Mouse (Mus musculus): ENCODE data around the gene Cnmd. TPM values are rescaled to one million over a fixed set of nuclear protein-coding genes. Genes with fewer than 3 reads are reported as not detected.
A peak's percentile ranks its signal among the peaks of the same experiment; 100 is the strongest.

Cnmd gene
- polyA plus RNA-seq (2016; fragmentation: Nextera tagmentation; extraction: Ambion mirVana) = 0.20 and 4.9 TPM in 2 replicates

DNA sequence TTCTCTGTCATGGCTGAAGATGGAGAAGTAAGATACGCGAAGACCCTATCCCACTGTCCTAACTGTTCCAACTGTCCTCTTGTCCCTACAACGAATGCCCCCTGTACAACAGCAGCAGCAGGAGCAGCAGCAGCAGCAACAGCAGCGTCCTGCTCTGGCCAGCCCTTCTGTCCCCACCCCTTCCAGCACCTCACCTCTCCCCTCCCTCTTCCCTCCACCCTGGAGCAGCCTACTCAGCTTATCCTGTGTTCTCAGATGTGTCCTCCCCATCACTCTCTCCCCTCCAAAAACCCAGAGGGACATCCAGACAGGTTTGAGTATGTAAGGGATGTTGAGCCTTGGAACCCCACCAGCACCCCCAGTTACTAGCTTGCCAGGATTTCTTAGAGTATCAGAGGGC, at the start of gene Cnmd:
Cnmd (minus strand) TSS at position 170 of the 400 bp plus-strand sequence.
- 54% methylated on average over 4 of the region's 4 CpGs for WGBS
- Histone ChIP-seq H3K4me3 (peak within 1 kb of the TSS; percentile 34), H3K27me3 (ENCODE audit: low read depth, poor library complexity, severe bottlenecking) (peaks cover 24% of the 10 kb centered on the region), H3K36me3 (no peaks in the 10 kb centered on the region), H3K27ac (no peak within 1 kb of the TSS), H3K9me3 (replicated peaks) (no peaks in the 10 kb centered on the region), H3K4me1 (peaks cover 13% of the 10 kb centered on the region)
- DNase-seq (ENCODE audit: low spot score) = no peak

DNA sequence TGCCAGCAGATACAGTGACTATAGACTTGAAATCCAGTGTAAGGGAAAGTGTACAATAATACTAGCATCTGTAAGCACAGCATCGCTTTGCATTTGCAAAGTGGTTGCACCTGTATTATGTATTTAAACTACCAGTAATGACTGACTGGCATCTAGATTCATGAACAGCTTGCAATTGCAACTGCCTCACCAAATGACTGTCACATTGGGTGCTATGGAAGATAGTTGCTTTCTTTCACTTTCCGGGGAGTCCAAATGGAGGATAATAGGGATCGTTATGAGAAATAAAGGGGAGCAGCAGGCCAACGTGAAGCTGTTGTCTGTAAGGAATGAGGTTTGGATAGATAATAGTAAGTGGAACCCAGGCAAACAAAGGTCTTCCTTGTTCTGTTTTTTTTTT, 49.3 kb upstream of the Cnmd start:
- DNase-seq (ENCODE audit: low spot score) = no peak
- Histone ChIP-seq H3K9me3 (replicated peaks) (no peaks in the 10 kb centered on the region), H3K36me3 (no peaks in the 10 kb centered on the region), H3K27ac (no peak overlapping the region), H3K4me1 (no peaks in the 10 kb centered on the region), H3K4me3 (no peak overlapping the region), H3K27me3 (ENCODE audit: low read depth, poor library complexity, severe bottlenecking) (no peaks in the 10 kb centered on the region)
- 90% methylated on average over 4 of the region's 4 CpGs for WGBS

DNA sequence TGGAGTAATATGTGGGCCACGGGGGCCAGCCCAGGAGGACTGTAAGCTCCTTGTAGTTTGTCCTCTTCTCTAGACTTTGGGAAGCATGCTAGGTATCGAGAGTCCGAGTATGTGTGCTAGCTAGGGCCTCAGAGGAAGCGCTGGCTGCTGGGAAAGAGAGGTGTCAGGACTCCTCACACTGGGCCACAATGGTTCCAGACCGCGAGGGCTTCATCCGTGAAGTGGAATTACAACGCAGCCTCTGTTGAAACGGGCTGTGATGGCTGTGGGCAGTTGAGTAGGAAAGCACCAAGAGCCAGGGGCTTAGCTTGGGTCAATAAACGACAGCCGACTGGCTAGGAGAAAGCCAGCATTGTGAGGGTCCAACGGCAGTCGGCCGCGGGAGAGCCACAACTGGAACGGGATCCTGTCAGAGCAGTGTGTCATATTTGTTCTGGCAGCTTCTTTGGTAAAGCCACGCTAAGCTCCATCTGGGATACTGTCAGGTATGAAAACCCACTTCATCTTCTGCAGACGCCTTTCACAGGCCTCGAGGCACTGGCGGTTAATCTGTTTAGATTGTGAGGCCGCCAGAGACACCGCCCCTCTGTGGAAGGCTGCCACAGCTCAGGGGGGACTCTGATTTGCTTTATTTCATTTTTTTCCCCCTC, 41.7 kb upstream of the Cnmd start:
- Histone ChIP-seq H3K27ac (no peak overlapping the region), H3K36me3 (no peaks in the 10 kb centered on the region), H3K27me3 (ENCODE audit: low read depth, poor library complexity, severe bottlenecking) (no peaks in the 10 kb centered on the region), H3K4me3 (no peak overlapping the region), H3K4me1 (peaks cover 9% of the 10 kb centered on the region), H3K9me3 (replicated peaks) (no peaks in the 10 kb centered on the region)
- DNase-seq (ENCODE audit: low spot score) = no peak
- WGBS = 94% methylated on average over 22 of the region's 22 CpGs

DNA sequence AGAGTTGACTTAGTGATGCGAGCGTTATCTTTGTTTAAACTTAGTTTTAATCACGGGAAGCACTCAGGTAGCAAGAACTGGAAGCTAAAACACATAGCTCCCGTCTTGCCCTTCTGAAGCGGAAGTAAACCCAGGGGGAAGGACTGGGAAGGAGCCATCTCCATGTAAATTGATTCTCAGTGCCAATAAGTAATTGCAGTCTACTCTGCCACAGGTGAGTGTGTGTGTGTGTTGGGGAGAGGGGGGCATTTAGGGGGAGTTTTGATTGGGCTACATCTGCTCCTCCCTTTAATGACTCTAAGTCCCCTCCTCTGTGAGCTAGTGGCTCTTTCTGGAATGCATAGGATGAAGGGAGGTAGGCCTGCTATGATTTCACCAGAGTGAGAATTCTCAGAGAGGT, 39.6 kb upstream of the Cnmd start:
- Histone ChIP-seq H3K9me3 (replicated peaks) (no peaks in the 10 kb centered on the region), H3K4me3 (no peak overlapping the region), H3K27me3 (ENCODE audit: low read depth, poor library complexity, severe bottlenecking) (no peaks in the 10 kb centered on the region), H3K36me3 (no peaks in the 10 kb centered on the region), H3K4me1 (peaks cover 9% of the 10 kb centered on the region), H3K27ac (no peak overlapping the region)
- DNase-seq (ENCODE audit: low spot score) = no peak
- 85% methylated on average over 5 of the region's 5 CpGs for WGBS

DNA sequence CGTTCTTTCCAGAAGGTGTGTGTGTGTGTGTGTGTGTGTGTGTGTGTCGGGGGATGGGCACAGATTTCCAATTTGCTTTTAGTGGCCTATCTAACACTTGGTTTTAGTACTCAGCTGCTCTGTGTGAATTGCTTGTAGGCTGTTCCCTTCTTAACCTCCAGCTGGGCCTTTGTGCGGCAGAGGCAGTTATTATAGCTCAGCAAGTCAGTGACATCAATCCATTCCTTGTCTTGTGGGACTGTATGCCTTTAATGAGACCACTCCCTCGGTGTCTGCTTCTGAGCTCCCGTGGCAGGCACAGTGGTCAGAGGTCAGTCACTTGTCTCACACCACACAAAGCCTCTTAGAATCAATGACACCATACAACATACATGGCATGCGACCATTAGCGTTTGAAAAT, 39.1 kb upstream of the Cnmd start:
- 46% methylated on average over 7 of the region's 7 CpGs for WGBS
- DNase-seq (ENCODE audit: low spot score) = no peak

DNA sequence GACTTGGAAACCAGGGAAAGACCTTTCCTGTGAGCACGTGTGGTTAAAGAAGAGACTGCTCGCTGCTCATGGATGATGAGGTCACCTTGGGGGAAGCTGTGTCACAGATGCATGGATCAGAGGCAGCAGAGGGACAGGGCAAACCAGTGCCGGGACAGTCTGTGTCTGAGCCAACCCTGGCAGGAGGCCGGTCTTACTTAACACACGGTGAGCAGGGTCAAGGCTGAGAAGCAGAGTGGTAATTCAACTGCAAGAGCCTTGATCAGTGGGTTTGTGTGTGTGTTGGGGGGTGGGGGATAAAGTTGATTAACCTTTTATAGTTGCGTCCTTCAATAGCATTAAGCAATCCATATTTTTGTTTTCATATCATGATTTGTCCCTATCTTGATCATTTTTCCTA, 37.4 kb upstream of the Cnmd start:
- Histone ChIP-seq H3K4me3 (no peak overlapping the region), H3K27me3 (ENCODE audit: low read depth, poor library complexity, severe bottlenecking) (no peaks in the 10 kb centered on the region), H3K27ac (no peak overlapping the region), H3K4me1 (peaks cover 9% of the 10 kb centered on the region), H3K36me3 (no peaks in the 10 kb centered on the region), H3K9me3 (replicated peaks) (no peaks in the 10 kb centered on the region)
- no peak for DNase-seq (ENCODE audit: low spot score)
- 70% methylated on average over 6 of the region's 6 CpGs for WGBS

More for the DNA sequence above, 39.1 kb upstream of the Cnmd start:
- H3K4me1 ChIP-seq = peaks cover 9% of the 10 kb centered on the region
- H3K4me3 ChIP-seq = no peak overlapping the region
- no peaks in the 10 kb centered on the region for H3K27me3 ChIP-seq (ENCODE audit: low read depth, poor library complexity, severe bottlenecking)
- H3K36me3 ChIP-seq = no peaks in the 10 kb centered on the region
- no peak overlapping the region for H3K27ac ChIP-seq
- no peaks in the 10 kb centered on the region for H3K9me3 ChIP-seq (replicated peaks)

DNA sequence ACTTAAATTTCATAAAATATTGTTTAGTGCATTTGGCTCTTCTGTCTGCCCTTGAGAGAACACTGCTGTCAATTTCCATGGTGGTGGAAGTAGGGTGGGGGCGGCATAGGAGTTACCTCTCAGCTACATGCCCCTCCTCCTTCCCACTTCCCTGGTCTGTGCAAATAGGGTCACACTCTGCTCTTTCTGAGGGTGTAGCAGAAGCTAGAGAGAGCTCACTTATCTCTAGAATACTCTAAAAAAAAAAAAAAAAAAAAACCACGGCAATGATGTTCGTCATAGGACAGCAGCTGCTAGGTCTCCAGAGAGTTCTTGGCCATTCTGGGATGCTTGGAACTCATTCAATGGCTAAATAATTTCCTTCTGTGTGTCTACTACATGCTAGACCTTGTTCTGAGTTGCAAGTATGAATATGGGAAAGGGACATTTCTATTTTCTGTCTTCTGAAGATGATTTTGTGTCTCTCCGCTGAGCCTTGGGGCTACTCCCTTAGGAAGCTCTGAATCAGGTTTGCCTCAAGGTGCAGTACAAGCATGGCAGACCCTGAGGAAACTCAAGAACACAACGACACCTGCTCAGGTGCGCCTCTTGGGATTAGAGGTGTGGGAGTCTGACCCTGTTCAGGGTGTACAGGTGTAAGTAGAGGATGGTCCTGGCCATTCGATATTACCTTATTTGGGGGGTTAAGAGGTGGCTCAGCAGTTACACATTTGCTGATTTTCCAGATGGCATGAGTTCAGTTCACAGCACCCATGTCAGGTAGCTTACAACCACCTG, 28.3 kb upstream of the Cnmd start:
- H3K36me3 ChIP-seq = no peaks in the 10 kb centered on the region
- WGBS = 96% methylated on average over 7 of the region's 7 CpGs
- H3K4me3 ChIP-seq = no peak overlapping the region
- no peak overlapping the region for H3K27ac ChIP-seq
- no peaks in the 10 kb centered on the region for H3K9me3 ChIP-seq (replicated peaks)
- no peaks in the 10 kb centered on the region for H3K27me3 ChIP-seq (ENCODE audit: low read depth, poor library complexity, severe bottlenecking)
- no peaks in the 10 kb centered on the region for H3K4me1 ChIP-seq
- DNase-seq (ENCODE audit: low spot score) = no peak

DNA sequence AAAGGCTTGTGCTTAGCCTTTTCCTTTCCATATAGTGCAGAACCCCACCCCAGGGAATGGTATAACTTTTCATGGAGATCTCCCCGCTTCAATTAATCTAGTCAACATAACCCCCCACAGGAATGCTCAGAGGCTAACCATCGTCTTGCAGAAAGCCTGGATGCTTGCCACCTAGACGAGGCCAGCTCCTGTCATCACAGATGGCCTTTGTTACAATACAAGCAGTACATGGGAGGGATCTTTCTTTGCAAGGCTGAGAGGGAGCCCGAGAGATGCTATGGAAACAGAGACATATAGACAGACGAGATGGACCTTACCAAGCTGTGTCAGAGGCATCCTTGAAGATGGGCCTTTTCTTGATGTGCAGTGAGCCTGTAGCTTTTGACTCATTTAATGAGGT, 18.7 kb upstream of the Cnmd start:
- no peaks in the 10 kb centered on the region for H3K9me3 ChIP-seq (replicated peaks)
- 79% methylated on average over 5 of the region's 5 CpGs for WGBS
- H3K4me1 ChIP-seq = peaks cover 8% of the 10 kb centered on the region; the same call in 1 of the 2 replicates
- no peak overlapping the region for H3K27ac ChIP-seq
- no peak for DNase-seq (ENCODE audit: low spot score)
- no peaks in the 10 kb centered on the region for H3K27me3 ChIP-seq (ENCODE audit: low read depth, poor library complexity, severe bottlenecking)
- no peaks in the 10 kb centered on the region for H3K36me3 ChIP-seq
- no peak overlapping the region for H3K4me3 ChIP-seq

DNA sequence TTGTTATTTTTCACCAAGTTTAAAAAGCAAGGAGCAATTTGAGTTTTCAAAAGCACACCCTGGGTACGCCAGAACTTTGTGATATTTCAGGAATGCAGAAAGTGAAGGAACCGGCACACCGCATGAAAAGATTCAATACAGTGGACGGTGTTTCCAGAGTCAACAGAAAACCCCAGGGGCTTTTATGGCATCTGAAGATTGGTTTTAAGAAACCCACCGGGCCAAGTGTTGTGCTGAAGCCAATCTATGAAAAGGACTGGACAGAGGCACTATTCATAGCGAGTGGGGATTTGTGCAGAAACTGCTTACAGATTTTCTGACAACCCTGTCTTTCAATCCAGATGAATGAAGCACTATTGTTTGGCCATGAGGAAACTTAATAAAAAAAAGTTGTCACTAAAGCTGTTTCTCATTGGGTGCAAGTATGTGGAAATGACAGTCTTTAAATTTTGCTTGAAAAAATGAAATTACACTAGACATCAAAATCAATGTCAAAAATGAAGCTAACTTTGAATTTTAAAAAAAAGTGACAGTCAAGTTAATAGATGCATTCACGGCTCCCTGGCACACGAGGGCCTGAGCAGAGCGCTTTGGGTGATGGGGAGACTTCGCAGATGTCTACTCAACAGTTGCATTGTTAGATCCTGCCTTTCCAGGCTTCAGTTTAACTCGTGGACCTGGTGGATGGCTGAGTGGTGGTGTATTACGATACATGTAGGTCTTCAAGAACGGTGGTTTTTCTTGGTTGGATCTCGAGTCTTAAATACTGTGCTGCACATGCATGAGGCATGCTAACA, 16.1 kb upstream of the Cnmd start:
- Histone ChIP-seq H3K9me3 (replicated peaks) (no peaks in the 10 kb centered on the region), H3K4me3 (no peak overlapping the region), H3K4me1 (peaks cover 14% of the 10 kb centered on the region), H3K36me3 (no peaks in the 10 kb centered on the region), H3K27ac (no peak overlapping the region; the same call in 1 of the 2 replicates), H3K27me3 (ENCODE audit: low read depth, poor library complexity, severe bottlenecking) (no peaks in the 10 kb centered on the region)
- DNase-seq (ENCODE audit: low spot score) = no peak
- WGBS = 78% methylated on average over 14 of the region's 14 CpGs

DNA sequence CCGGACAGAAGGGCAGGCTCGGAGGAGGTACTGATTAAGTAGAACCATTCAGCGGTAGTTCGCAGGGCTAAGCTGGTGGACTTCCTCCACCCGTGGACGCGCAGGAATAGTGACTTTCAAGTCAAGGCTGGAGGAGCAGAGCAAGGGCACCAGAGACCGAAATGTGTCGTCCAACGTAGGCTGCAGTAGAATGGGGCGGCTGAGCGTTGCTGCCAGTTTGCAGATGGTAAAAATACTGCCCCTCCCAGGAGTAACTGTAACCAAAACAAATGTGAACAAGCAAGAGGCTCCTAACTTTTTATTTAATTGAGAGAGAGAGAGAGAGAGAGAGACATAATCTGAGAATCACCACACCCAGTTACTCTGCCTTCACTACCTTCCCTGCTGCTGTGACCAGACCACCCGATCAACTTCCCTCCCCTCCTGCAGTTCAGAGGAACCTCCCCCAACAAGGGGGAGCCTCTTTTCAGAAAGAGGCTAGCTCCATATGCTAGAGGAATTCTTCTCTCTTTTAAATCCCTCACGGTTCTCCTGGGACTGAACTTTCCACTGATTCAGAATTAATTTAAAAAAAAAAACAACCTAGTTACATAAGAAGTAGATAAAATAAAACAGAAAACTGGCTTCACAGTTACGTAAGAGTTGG, 15.3 kb upstream of the Cnmd start:
- Histone ChIP-seq H3K27ac (peak overlapping the region; percentile 68; the same call in 1 of the 2 replicates), H3K9me3 (replicated peaks) (no peaks in the 10 kb centered on the region), H3K27me3 (ENCODE audit: low read depth, poor library complexity, severe bottlenecking) (no peaks in the 10 kb centered on the region), H3K36me3 (no peaks in the 10 kb centered on the region), H3K4me1 (peaks cover 16% of the 10 kb centered on the region), H3K4me3 (no peak overlapping the region)
- 58% methylated on average over 15 of the region's 15 CpGs for WGBS
- DNase-seq (ENCODE audit: low spot score) = no peak

DNA sequence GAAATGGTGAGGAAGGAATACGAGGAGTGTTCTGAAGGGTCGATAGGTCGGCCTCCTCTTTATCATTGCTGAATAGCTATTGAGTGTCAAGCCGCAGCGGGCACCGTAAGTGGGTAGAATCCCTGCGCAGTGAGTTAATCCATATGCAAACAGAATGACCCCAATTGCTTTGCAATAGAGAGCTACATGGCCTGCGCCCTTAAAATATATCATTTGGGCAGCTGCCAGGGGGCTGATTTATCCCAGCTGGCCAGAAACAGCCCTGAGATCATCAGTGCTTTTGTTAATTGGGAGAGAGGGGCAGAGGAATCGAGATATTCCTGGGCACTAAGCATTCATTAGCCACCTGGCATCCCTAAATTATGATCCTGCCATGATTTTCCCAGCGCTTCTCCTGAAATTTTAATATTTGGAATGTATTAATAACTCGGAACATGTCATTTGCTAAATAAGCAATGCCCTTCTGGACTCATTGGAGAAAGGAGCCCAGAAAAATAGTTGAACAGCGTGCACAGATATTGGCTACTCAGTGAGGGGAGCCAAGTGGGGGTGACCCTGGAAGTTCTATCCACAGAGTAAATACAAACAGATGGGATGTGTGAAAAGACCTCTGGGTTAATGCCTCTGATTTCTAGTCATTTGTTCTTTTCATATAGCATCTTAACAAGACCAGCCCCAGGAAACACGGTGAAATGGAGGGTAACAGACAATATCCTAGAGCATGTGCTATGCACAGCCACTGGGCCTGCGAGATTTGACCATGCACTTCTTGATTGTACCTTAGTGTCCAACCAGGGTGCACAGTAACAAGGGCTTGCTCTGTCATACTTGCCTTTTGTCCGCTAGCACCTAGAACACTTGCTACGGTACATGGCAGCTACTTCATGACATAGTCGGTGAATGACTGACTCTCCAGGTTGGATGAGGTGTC, 11.4 kb upstream of the Cnmd start:
- DNase-seq (ENCODE audit: low spot score) = no peak
- Histone ChIP-seq H3K27me3 (ENCODE audit: low read depth, poor library complexity, severe bottlenecking) (no peaks in the 10 kb centered on the region), H3K27ac (no peak overlapping the region), H3K4me3 (no peak overlapping the region), H3K9me3 (replicated peaks) (no peaks in the 10 kb centered on the region), H3K36me3 (no peaks in the 10 kb centered on the region), H3K4me1 (peaks cover 19% of the 10 kb centered on the region)
- 78% methylated on average over 17 of the region's 17 CpGs for WGBS

DNA sequence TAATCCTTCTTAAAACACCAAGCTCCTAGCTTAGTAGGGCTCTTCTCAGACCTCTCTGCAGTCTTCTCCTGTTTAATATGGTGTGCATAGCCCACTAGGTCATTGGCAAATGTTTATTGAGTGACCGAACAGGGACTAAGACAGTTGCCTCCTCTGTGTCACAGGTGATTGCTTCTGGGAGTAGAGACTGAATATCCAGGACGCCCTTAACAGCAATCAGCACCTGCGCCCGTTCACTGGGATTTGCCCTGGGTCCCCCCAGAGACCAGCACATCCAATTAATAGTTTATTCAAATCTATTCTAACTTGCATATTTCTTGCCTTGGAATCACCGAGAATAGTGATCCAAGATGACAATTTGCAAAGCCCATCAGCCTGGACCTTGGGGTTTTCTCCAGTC, 10.6 kb upstream of the Cnmd start:
- no peaks in the 10 kb centered on the region for H3K36me3 ChIP-seq
- H3K27ac ChIP-seq = no peak overlapping the region
- no peak for DNase-seq (ENCODE audit: low spot score)
- H3K9me3 ChIP-seq (replicated peaks) = no peaks in the 10 kb centered on the region
- WGBS = 90% methylated on average over 5 of the region's 5 CpGs
- H3K27me3 ChIP-seq (ENCODE audit: low read depth, poor library complexity, severe bottlenecking) = no peaks in the 10 kb centered on the region
- peaks cover 19% of the 10 kb centered on the region for H3K4me1 ChIP-seq
- H3K4me3 ChIP-seq = no peak overlapping the region

All from limb, embryonic 10.5 days (tissue).